Mouse (Mus musculus): Measurements from ENCODE around the gene S1pr5. TPM values are rescaled to one million over a fixed set of nuclear protein-coding genes. Genes with fewer than 3 reads are reported as not detected.

Gene S1pr5
- total and polyA plus RNA-seq, 3 experiments, result not detected

- Histone ChIP-seq H3K4me1 (ENCODE audit: control insufficient read depth in 1 of 2, insufficient read depth in 2 of 2) (peaks cover 0 to 22% of the 10 kb centered on the region in 2 experiments; a peak in 3 of 4 replicates), H3K9me3 (replicated peaks; ENCODE audit: low read length) (no peaks in the 10 kb centered on the region), H3K9ac (ENCODE audit: insufficient read depth, low read depth) (no peak overlapping the region), H3K27ac (ENCODE audit: insufficient read depth, low read depth) (no peak overlapping the region), H3K79me2 (replicated peaks; ENCODE audit: control insufficient read depth, extremely low read depth, insufficient read depth, poor library complexity, severe bottlenecking) (peaks cover 6% of the 10 kb centered on the region), H3K36me3 (replicated peaks in 1 of 2; ENCODE audit: control insufficient read depth in 1 of 2, insufficient read depth in 1 of 2, low read length in 1 of 2) (peaks cover 44 to 64% of the 10 kb centered on the region in 2 experiments), H3K4me2 (ENCODE audit: insufficient read depth, low read depth, poor library complexity, severe bottlenecking) (no peak overlapping the region), H3K27me3 (replicated peaks) (no peaks in the 10 kb centered on the region), H3K4me3 (replicated peaks in 1 of 3; ENCODE audit: low read depth in 2 of 3, low read length in 2 of 3, poor library complexity in 1 of 3) (no peak overlapping the region)
- TF ChIP-seq HCFC1 (IDR thresholded peaks at IDR 0.05; ENCODE audit: low read depth, low read length) (no peak), PAX5 (IDR thresholded peaks at IDR 0.05; ENCODE audit: low read length) (no peak), BHLHE40 (IDR thresholded peaks at IDR 0.05; ENCODE audit: low read depth, low read length) (no peak), ELF1 (IDR thresholded peaks at IDR 0.05; ENCODE audit: low read depth, low read length) (no peak), USF2 (conservative IDR thresholded peaks at IDR 0.05; ENCODE audit: low read depth, low read length) (no peak), GABPA (IDR thresholded peaks at IDR 0.05; ENCODE audit: insufficient replicate concordance, low read depth, low read length) (no peak), ZNF384 (IDR thresholded peaks at IDR 0.05; ENCODE audit: low read depth, low read length) (no peak), JUN (IDR thresholded peaks at IDR 0.05; ENCODE audit: insufficient read depth, low read depth, low read length) (no peak), TCF12 (IDR thresholded peaks at IDR 0.05; ENCODE audit: low read depth, low read length) (no peak), MAFK (IDR thresholded peaks at IDR 0.05; ENCODE audit: insufficient replicate concordance, low read length) (no peak), MEF2A (IDR thresholded peaks at IDR 0.05; ENCODE audit: borderline replicate concordance, low read depth, low read length) (no peak), E2F4 (IDR thresholded peaks at IDR 0.05; ENCODE audit: insufficient replicate concordance, low read depth, low read length) (no peak), EP300 (IDR thresholded peaks at IDR 0.05; ENCODE audit: low read length) (no peak), MAX (IDR thresholded peaks at IDR 0.05; ENCODE audit: low read length) (no peak), POLR2AphosphoS2 (IDR thresholded peaks at IDR 0.05; ENCODE audit: low read depth, low read length) (no peak), MAZ (IDR thresholded peaks at IDR 0.05; ENCODE audit: low read depth, low read length) (no peak), ZKSCAN1 (IDR thresholded peaks at IDR 0.05; ENCODE audit: borderline replicate concordance, low read depth, low read length) (no peak), CTCF (conservative IDR thresholded peaks at IDR 0.05 in 1 of 2, IDR thresholded peaks at IDR 0.05 in 1 of 2; ENCODE audit: low read depth in 2 of 2, low read length in 2 of 2) (no peak), CHD2 (IDR thresholded peaks at IDR 0.05; ENCODE audit: low read length) (no peak)
- dilution Hi-C loops (cut with MboI; ENCODE audit: extremely low pct_ligation_motif_present, extremely low pct_unique_long_range_greater_than_20kb, low sequenced_read_pairs) (no loop called here), in situ Hi-C loops (cut with MboI; ENCODE audit: low pct_ligation_motif_present, low pct_unique_long_range_greater_than_20kb, low sequenced_read_pairs) (no loop called here)
- no peak for DNase-seq (ENCODE audit: extremely low read depth)
These were observed 20.1 kb upstream of the S1pr5 start for GRCm38 (mm10) chr9:21268305-21268704.

GRCm38 (mm10) chr9:21266889-21267288 is 18.6 kb upstream of the S1pr5 start:
- H3K27me3 ChIP-seq (replicated peaks), result no peaks in the 10 kb centered on the region
- dilution Hi-C loops (cut with MboI; ENCODE audit: extremely low pct_ligation_motif_present, extremely low pct_unique_long_range_greater_than_20kb, low sequenced_read_pairs), result no loop called here
- H3K4me1 ChIP-seq (ENCODE audit: control insufficient read depth in 1 of 2, insufficient read depth in 2 of 2), result peaks cover 0 to 24% of the 10 kb centered on the region in 2 experiments; a peak in 3 of 4 replicates
- H3K9me3 ChIP-seq (replicated peaks; ENCODE audit: low read length), result no peaks in the 10 kb centered on the region
- peaks cover 30 to 50% of the 10 kb centered on the region in 2 experiments for H3K36me3 ChIP-seq (replicated peaks in 1 of 2; ENCODE audit: control insufficient read depth in 1 of 2, insufficient read depth in 1 of 2, low read length in 1 of 2)
- peaks cover 6% of the 10 kb centered on the region for H3K79me2 ChIP-seq (replicated peaks; ENCODE audit: control insufficient read depth, extremely low read depth, insufficient read depth, poor library complexity, severe bottlenecking)
- in situ Hi-C loops (cut with MboI; ENCODE audit: low pct_ligation_motif_present, low pct_unique_long_range_greater_than_20kb, low sequenced_read_pairs), result no loop called here
- H3K4me2 ChIP-seq (ENCODE audit: insufficient read depth, low read depth, poor library complexity, severe bottlenecking), result no peak overlapping the region
- no peak overlapping the region for H3K9ac ChIP-seq (ENCODE audit: insufficient read depth, low read depth)
- TF ChIP-seq GABPA (IDR thresholded peaks at IDR 0.05; ENCODE audit: insufficient replicate concordance, low read depth, low read length) (no peak), MYC (IDR thresholded peaks at IDR 0.05; ENCODE audit: low read depth, low read length) (no peak), ZMIZ1 (IDR thresholded peaks at IDR 0.05; ENCODE audit: low read depth, low read length) (no peak), PAX5 (IDR thresholded peaks at IDR 0.05; ENCODE audit: low read length) (no peak), ZNF384 (IDR thresholded peaks at IDR 0.05; ENCODE audit: low read depth, low read length) (no peak), SMC3 (IDR thresholded peaks at IDR 0.05; ENCODE audit: low read depth, low read length) (no peak), RCOR1 (conservative IDR thresholded peaks at IDR 0.05; ENCODE audit: low read depth, low read length) (no peak), CHD2 (IDR thresholded peaks at IDR 0.05; ENCODE audit: low read length) (no peak), MEF2A (IDR thresholded peaks at IDR 0.05; ENCODE audit: borderline replicate concordance, low read depth, low read length) (no peak), ZKSCAN1 (IDR thresholded peaks at IDR 0.05; ENCODE audit: borderline replicate concordance, low read depth, low read length) (no peak), SIN3A (IDR thresholded peaks at IDR 0.05; ENCODE audit: low read length) (no peak), USF1 (IDR thresholded peaks at IDR 0.05; ENCODE audit: low read depth, low read length) (no peak), USF2 (conservative IDR thresholded peaks at IDR 0.05; ENCODE audit: low read depth, low read length) (no peak), UBTF (IDR thresholded peaks at IDR 0.05; ENCODE audit: low read depth, low read length) (no peak)
- no peak overlapping the region for H3K4me3 ChIP-seq (replicated peaks in 1 of 3; ENCODE audit: low read depth in 2 of 3, low read length in 2 of 3, poor library complexity in 1 of 3)
- DNase-seq (ENCODE audit: extremely low read depth), result no peak
- H3K27ac ChIP-seq (ENCODE audit: insufficient read depth, low read depth), result no peak overlapping the region

Measured in CH12.LX (cell line).